Mouse (Mus musculus) midbrain, embryonic 12.5 days (tissue): ENCODE data around the gene Slc5a2. TPM values are rescaled to one million over a fixed set of nuclear protein-coding genes. Genes with fewer than 3 reads are reported as not detected.

Experiments used
- ATAC-seq: fragments of 200-750 bp; cut with Nextera tagmentation; 2 replicates; pipeline ENCODE4 v1.8.0; 2017; ENCODE audit warnings: low read depth, moderate TSS enrichment, moderate library complexity; ENCODE audit not compliant: low FRiP score
- H3K27ac ChIP-seq: fragments of 300-500 bp; sonication (generic); replicated peaks from 2 replicates; pipeline ENCODE4 v1.5.1; 2016; ENCODE audit warnings: mild to moderate bottlenecking
- H3K27me3 ChIP-seq: fragments of 300-500 bp; sonication (generic); 2 replicates; pipeline ENCODE4 v1.6.1; 2016; ENCODE audit warnings: mild to moderate bottlenecking
- H3K36me3 ChIP-seq: fragments of 300-500 bp; sonication (generic); 2 replicates; pipeline ENCODE4 v1.6.1; 2016
- H3K4me1 ChIP-seq: fragments of 300-500 bp; sonication (generic); 2 replicates; pipeline ENCODE4 v1.6.1; 2016
- H3K4me2 ChIP-seq: fragments of 300-500 bp; sonication (generic); replicated peaks from 2 replicates; pipeline ENCODE4 v1.6.1; 2016; ENCODE audit warnings: mild to moderate bottlenecking, moderate library complexity
- H3K4me3 ChIP-seq: fragments of 300-500 bp; sonication (generic); 2 replicates; pipeline ENCODE4 v1.5.1; 2016; ENCODE audit warnings: mild to moderate bottlenecking
- H3K9ac ChIP-seq: fragments of 300-500 bp; sonication (generic); replicated peaks from 2 replicates; pipeline ENCODE4 v1.6.1; 2016; ENCODE audit warnings: mild to moderate bottlenecking, moderate library complexity
- H3K9me3 ChIP-seq: fragments of 300-500 bp; sonication (generic); 2 replicates; pipeline ENCODE4 v1.6.1; 2016; ENCODE audit warnings: mild to moderate bottlenecking
- WGBS: fragments of 180-500 bp; shearing (Covaris S2); methylation state at CpG from one replicate; pipeline ENCODE4 v1.1.7; 2016; 5-methylcytosine and 5-hydroxymethylcytosine counted together
- polyA plus RNA-seq: library from polyadenylated mRNA; unstranded; fragments of >200 nt; fragmentation: Nextera tagmentation; extraction: Ambion mirVana; gene quantifications from 2 replicates; pipeline ENCODE4 v1.2.1, GENCODE M21; 2016

Gene Slc5a2
- polyA plus RNA-seq, 1 experiment from 2014 or later, result not detected

DNA sequence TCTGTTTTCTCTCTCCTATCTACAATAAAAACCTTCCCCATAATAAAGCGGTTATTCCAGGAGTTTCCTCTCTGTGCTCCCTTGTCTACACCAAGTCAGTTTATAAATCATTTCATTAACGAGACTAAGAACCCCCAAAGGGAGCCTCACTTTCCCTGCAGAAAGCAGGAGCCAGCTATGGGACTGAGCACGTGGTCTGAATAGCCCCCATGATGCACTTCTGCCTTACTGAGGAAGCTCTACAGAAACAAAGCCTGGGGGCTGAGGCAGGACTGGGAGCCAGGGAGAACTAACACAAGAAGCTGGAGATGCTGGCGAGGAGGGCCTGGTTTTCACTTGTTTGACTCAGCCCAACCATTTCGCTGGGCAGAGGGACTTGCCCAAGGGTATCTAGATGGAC lies 18.6 kb downstream of the Slc5a2 start:
- H3K27ac ChIP-seq, result no peak overlapping the region
- H3K9me3 ChIP-seq, result no peaks in the 10 kb centered on the region
- no peak overlapping the region for H3K4me3 ChIP-seq
- WGBS, result 61% methylated on average over 5 of the region's 5 CpGs
- H3K4me2 ChIP-seq, result no peak overlapping the region
- ATAC-seq, result no peak
- H3K36me3 ChIP-seq, result peaks cover 15% of the 10 kb centered on the region
- peaks cover 17% of the 10 kb centered on the region for H3K4me1 ChIP-seq
- no peak overlapping the region for H3K9ac ChIP-seq
- H3K27me3 ChIP-seq, result peaks cover 52% of the 10 kb centered on the region

DNA sequence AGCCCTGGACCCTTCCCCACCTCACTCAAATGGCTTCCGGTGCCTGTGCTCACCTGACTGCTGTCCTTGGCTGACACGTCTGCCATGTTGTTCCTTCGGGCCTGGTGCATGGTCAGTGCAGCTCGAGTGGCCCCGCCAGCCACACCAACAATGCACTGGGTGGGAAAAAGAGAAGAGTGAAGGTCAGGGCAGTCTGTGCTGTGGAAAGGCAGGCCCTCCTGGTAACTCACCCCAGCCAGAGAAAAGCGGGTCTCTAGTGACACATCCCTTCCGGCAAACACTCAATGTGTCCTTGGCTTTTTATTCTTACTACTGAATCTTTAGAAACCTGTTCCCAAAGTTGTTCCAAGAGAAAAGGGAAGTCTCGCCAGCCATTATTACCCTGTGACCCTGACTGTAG lies 19.6 kb downstream of the Slc5a2 start:
- no peak overlapping the region for H3K27ac ChIP-seq
- 92% methylated on average over 8 of the region's 8 CpGs for WGBS
- H3K4me1 ChIP-seq, result peaks cover 18% of the 10 kb centered on the region

DNA sequence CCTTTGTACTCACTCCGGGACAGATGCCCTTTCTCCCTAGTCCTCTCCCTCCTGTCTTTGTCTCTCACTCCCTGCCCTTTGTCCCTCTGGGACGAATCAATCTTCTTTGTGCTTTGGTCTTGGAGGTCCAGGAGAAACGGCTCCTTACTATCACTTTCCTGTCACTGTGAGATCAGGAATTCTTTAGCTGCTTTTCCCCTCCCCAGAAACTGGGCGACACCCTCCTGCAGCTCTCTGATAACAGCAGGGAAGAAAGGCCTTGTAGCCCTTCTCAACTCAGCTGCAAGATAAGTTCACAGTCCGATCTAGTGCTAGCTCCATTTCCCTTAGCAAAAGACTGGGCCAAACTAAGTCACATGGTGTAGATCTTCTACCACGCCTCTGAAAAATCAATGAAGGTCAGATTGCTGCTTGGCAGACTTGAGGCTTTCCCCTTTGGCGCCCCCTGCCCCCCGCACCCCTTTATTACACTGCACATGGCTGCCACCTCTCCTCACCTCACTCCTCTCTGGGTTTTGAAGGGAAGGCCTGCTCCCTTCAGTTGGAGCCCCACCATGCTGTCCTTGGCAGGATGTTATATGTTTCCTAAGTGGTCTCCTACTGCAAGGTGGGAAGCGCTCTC lies 23.6 kb downstream of the Slc5a2 start:
- H3K27me3 ChIP-seq, result peaks cover 35% of the 10 kb centered on the region
- no peak overlapping the region for H3K4me2 ChIP-seq
- H3K36me3 ChIP-seq, result peaks cover 23% of the 10 kb centered on the region
- 0 out of 2 replicates have a peak overlapping the region, but pooled peaks have one; percentile 20 for H3K27ac ChIP-seq
- no peaks in the 10 kb centered on the region for H3K9me3 ChIP-seq
- no peak overlapping the region for H3K4me3 ChIP-seq
- no peak for ATAC-seq
- 14% methylated on average over 9 of the region's 9 CpGs for WGBS
- H3K9ac ChIP-seq, result no peak overlapping the region; the same call in 1 of the 2 replicates
- H3K4me1 ChIP-seq, result 0 out of 2 replicates have a peak, but pooled peaks cover 6% of the 10 kb centered on the region

More for the DNA sequence above, 19.6 kb downstream of the Slc5a2 start:
- Histone ChIP-seq H3K36me3 (peaks cover 15% of the 10 kb centered on the region), H3K9ac (no peak overlapping the region), H3K9me3 (no peaks in the 10 kb centered on the region), H3K4me3 (no peak overlapping the region), H3K27me3 (peaks cover 43% of the 10 kb centered on the region), H3K4me2 (no peak overlapping the region)
- ATAC-seq, result no peak

DNA sequence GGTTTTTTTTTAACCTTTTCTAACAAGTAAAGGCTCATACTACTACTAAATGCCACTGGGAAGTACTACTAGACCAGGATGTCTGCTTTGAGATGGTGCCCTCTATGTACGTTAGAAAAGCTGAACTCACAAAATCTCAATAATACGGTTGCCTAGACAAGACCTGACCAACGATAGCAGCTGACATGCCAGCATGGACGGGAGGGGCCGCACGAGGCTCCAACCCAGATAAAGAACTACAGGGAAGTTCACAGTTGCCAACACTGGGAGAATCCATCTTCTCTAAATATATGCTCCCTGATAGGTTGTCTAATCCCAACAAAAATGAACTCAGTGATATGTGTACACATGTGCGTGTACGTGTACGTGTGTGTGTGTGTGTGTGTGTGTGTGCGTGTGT lies 29.3 kb downstream of the Slc5a2 start:
- Histone ChIP-seq H3K27ac (no peak overlapping the region), H3K4me2 (no peak overlapping the region), H3K9ac (no peak overlapping the region), H3K4me3 (no peak overlapping the region), H3K36me3 (peaks cover 8% of the 10 kb centered on the region; the same call in 1 of the 2 replicates), H3K9me3 (no peaks in the 10 kb centered on the region), H3K4me1 (peaks cover 27% of the 10 kb centered on the region), H3K27me3 (peaks cover 4% of the 10 kb centered on the region; the same call in 1 of the 2 replicates)
- WGBS, result 93% methylated on average over 10 of the region's 10 CpGs
- no peak for ATAC-seq

DNA sequence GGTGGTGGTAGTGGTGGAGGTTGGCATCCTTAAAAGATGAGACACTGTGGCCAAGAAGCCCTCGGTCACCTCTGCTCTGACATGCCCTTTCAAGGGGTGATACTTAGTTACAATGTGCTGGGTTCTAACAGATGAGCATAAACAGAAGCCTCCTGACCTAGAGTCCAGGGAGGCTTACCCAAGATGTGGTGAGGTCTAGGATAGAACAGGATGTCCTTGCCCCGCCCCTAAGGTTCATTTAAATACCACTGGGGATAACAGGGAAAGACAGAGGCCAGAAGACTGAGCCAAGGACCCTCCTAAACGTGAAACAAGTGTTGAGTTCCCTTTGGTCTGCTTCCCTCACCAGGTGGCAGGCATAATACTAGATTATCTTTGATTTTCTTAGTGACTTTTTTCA lies 31.1 kb downstream of the Slc5a2 start:
- 56% methylated on average over 3 of the region's 3 CpGs for WGBS
- Histone ChIP-seq H3K4me3 (no peak overlapping the region), H3K36me3 (peaks cover 3% of the 10 kb centered on the region; the same call in 1 of the 2 replicates), H3K27me3 (peaks cover 11% of the 10 kb centered on the region; the same call in 1 of the 2 replicates), H3K9ac (no peak overlapping the region), H3K27ac (no peak overlapping the region), H3K4me2 (0 out of 2 replicates have a peak overlapping the region, but pooled peaks have one; percentile 88), H3K9me3 (no peaks in the 10 kb centered on the region), H3K4me1 (peaks cover 27% of the 10 kb centered on the region)
- no peak for ATAC-seq

DNA sequence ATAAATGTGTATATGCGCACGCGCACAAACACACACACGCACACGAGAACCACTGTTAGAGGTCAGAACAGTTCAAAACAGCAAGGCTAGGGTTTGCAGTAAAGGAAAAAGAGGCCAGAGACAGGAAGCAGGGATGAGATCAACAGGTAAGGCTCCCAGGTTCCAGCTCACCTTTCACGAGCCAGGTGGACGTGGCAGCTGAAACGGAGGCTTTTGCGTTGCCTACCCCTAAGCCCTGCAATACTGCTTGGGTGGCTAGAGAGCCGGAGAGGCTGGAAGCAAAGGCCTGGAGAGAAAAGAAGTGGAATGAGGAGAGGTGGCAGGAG lies 31.8 kb downstream of the Slc5a2 start:
- Histone ChIP-seq H3K9me3 (no peaks in the 10 kb centered on the region), H3K27ac (peak overlapping the region; percentile 67; the same call in 1 of the 2 replicates), H3K27me3 (peaks cover 11% of the 10 kb centered on the region; the same call in 1 of the 2 replicates), H3K36me3 (0 out of 2 replicates have a peak, but pooled peaks cover 3% of the 10 kb centered on the region), H3K4me3 (peak overlapping the region; percentile 90), H3K4me1 (peaks cover 27% of the 10 kb centered on the region), H3K9ac (peak overlapping the region; percentile 92), H3K4me2 (peak overlapping the region; percentile 88)
- ATAC-seq, result no peak
- 44% methylated on average over 10 of the region's 10 CpGs for WGBS

DNA sequence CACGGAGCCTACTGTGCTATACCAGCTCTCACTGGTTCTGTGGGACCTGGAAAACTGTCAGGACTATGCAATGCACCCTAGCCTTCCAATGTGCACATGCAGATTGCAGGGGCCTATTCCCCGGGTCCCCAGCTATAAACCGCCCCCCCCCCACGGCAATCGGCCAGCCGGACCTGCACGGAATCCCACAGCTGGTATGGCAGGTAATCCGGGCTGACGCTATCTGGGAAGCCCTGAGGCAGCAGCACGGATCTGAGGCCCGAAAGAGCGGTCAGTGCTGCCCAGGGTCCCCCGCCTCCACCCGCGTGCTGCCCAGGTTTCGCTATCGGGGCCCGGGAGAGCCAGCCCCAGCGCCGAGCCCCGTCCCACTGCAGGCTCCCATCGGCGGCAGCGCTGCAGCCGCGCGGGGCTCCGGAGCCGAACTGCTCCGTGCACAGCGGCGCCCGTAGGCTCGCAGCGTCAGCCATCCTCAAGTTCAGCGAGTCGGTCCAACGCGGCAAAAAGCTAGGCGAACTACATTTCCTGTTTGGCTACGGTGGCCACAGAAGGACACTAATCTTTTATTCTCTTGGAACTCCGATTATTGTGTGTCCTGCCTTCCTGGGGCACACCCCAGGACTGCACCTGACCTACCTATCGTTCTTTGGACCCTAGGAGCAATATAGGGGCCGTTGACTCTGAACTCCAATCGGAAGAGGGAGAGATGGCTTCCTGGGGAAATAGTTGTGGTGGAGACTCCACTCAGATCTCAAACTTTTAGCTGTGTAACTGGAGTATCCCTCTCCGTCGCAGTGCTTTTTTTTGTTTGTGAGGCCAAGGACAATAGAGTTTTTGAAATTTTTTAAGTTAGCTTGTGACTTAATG lies 32.4 kb downstream of the Slc5a2 start, which contains the start of gene BC017158:
BC017158 (minus strand) TSS at position 554 of the 864 bp plus-strand sequence.
- H3K9me3 ChIP-seq, result no peaks in the 10 kb centered on the region
- H3K4me1 ChIP-seq, result peaks cover 27% of the 10 kb centered on the region
- peak; percentile 63 for ATAC-seq
- peak within 1 kb of the TSS; percentile 92 for H3K9ac ChIP-seq
- peak within 1 kb of the TSS; percentile 90 for H3K4me3 ChIP-seq
- H3K27me3 ChIP-seq, result peaks cover 11% of the 10 kb centered on the region; the same call in 1 of the 2 replicates
- H3K27ac ChIP-seq, result peak within 1 kb of the TSS; percentile 67
- peak within 1 kb of the TSS; percentile 88 for H3K4me2 ChIP-seq
- 1% methylated on average over 47 of the region's 47 CpGs for WGBS
- no peaks in the 10 kb centered on the region for H3K36me3 ChIP-seq

DNA sequence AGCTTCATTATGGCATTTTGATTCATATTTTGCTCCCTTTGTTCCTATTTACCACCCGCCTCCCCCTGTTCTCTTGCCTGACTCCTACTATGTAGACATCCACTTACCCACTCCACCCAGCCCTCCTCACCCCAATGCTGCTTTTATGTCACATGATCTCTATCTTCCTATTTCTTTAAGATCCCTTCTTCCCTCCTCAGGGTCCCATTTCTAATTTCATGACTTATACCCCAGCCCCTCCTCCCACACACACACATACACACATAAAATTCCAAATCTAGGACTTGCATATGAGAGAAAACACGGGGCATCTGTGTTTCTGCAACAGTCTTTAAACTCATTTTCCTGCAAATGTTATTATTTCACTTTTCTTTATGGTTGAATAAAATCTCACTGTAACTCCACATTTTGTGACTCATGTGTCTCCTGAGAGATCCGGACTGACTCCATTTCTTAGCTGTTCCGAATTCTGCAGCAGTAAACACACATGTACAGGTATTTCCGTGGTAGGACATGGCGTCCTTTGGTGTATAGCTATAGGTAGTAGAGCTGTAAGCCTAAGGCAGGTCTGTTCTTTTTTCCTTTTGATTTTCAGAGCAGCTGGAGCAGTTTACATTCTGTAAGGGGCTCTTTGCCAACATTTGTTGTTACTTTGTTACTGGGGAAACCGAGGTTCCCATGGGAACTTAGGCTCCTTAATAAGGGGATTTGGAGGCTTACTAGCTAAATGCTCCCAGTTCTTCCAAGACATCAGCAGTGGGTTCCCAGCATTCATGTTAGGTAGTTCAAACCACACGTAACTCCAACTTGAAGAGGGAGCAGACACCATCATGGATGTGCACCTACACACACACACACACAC lies 33.3 kb downstream of the Slc5a2 start:
- peak overlapping the region; percentile 90 for H3K4me3 ChIP-seq
- no peaks in the 10 kb centered on the region for H3K36me3 ChIP-seq
- no peak for ATAC-seq
- peaks cover 11% of the 10 kb centered on the region; the same call in 1 of the 2 replicates for H3K27me3 ChIP-seq
- 60% methylated on average over 8 of the region's 8 CpGs for WGBS
- peaks cover 27% of the 10 kb centered on the region for H3K4me1 ChIP-seq
- H3K9ac ChIP-seq, result peak overlapping the region; percentile 92
- H3K9me3 ChIP-seq, result no peaks in the 10 kb centered on the region
- no peak overlapping the region for H3K27ac ChIP-seq
- H3K4me2 ChIP-seq, result peak overlapping the region; percentile 88

DNA sequence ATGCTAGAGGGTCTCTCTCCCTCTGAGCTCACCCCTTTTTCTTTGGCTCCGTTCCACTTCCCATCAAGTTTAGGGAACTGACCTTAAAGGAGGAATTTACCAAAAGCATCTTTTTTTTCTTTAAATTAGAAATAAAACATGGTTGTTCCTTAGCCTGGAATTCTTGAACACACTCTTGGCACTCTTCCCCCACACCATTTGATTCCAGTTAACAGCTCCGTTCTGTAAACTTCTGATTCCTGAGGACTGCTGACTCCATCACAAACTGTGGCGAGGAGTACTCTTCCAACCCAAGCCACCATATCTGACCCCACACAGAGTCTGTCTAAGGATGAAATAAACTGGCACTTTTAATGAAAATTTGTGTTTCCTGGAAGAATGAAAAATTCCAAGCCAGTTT lies 35.5 kb downstream of the Slc5a2 start:
- Histone ChIP-seq H3K4me2 (no peak overlapping the region), H3K36me3 (no peaks in the 10 kb centered on the region), H3K9me3 (no peaks in the 10 kb centered on the region), H3K9ac (no peak overlapping the region), H3K27ac (no peak overlapping the region), H3K4me1 (peaks cover 27% of the 10 kb centered on the region), H3K27me3 (peaks cover 11% of the 10 kb centered on the region), H3K4me3 (no peak overlapping the region)
- ATAC-seq, result no peak
- 79% methylated on average over 3 of the region's 3 CpGs for WGBS

DNA sequence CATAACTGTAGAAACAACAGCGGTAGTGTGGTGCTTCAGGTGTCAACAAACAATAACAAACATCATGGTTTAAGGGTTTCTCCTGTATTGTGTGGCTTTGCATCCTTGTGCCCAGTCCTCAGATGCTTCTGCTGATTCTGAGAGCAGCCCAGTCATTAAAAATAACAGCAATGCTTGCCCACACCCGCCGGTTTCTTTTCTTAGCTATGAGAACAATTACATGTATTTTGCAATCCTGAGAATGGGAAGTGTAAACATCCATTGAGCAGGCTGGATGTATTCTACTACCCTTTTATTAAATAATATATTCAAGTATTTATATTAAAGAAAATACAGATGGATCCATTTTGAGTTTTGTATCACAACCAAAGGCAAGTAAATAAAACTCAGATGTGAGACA lies 36.7 kb downstream of the Slc5a2 start:
- H3K36me3 ChIP-seq, result no peaks in the 10 kb centered on the region
- peaks cover 18% of the 10 kb centered on the region for H3K4me1 ChIP-seq
- H3K27me3 ChIP-seq, result peaks cover 7% of the 10 kb centered on the region
- no peak overlapping the region for H3K4me3 ChIP-seq
- H3K4me2 ChIP-seq, result no peak overlapping the region
- H3K9me3 ChIP-seq, result no peaks in the 10 kb centered on the region
- 95% methylated on average over 3 of the region's 3 CpGs for WGBS
- H3K27ac ChIP-seq, result no peak overlapping the region
- no peak overlapping the region for H3K9ac ChIP-seq
- no peak for ATAC-seq

DNA sequence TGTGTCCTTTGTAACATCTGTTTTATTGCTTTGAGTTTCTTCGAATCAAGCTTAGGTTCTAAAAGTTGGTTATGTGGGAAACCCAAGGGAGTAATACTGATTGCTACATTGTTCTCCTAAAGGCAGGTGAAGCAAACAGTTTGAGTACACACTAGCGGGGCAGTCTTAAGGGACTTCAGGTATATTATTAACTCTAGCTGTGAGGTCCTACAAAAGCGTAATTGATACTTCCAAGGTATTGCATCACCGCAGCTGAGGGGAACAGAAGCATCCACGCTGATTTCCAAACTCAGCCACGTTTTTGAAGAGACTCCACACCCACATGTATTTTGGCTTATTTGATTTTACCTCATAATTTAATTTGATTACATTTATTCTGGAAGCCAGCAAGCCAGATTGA lies 38.7 kb downstream of the Slc5a2 start:
- Histone ChIP-seq H3K4me3 (no peak overlapping the region), H3K4me2 (no peak overlapping the region), H3K9ac (no peak overlapping the region), H3K36me3 (no peaks in the 10 kb centered on the region), H3K4me1 (no peaks in the 10 kb centered on the region), H3K27me3 (peaks cover 7% of the 10 kb centered on the region), H3K9me3 (no peaks in the 10 kb centered on the region), H3K27ac (no peak overlapping the region)
- ATAC-seq, result no peak
- WGBS, result 85% methylated on average over 6 of the region's 6 CpGs
